In genomic region chr10:100018493-100018892, GRCm38 (mm10) we compare ENCODE assay signal across 11 mouse cellular contexts. TPM values are rescaled to one million over a fixed set of nuclear protein-coding genes. Genes with fewer than 3 reads are reported as not detected.
DNase-seq lines count a peak whose midpoint lies in the region; ATAC-seq and TF ChIP-seq lines count a peak whose summit lies in the region.
"Had no signal": no experiment of that assay in that cellular context is flagged by ENCODE, and none has a peak within 500 bp of the region (broad histone marks: within the 10 kb centered on the region; RNA-seq: fewer than 3 reads in every experiment).

No protein-coding gene starts in this region.

- no peaks in the 10 kb centered on the region for H3K9me3 ChIP-seq in hindbrain, embryonic 14.5 days (ENCODE audit: control insufficient read depth, low read length)
- no peaks in the 10 kb centered on the region for H3K9me3 ChIP-seq in hindbrain, embryonic 11.5 days (ENCODE audit: control insufficient read depth, low read length)
- H3K9me3 ChIP-seq in neural tube, embryonic 12.5 days, result no peaks in the 10 kb centered on the region
- H3K9me3 ChIP-seq in intestine, embryonic 15.5 days, result no peaks in the 10 kb centered on the region
- no peaks in the 10 kb centered on the region for H3K9me3 ChIP-seq in stomach, postnatal 0 days (ENCODE audit: control insufficient read depth, low read length)
- H3K9me3 ChIP-seq: megakaryocyte, embryonic 14.5 days had no signal

- ATAC-seq in hindbrain, embryonic 14.5 days (ENCODE audit: low FRiP score), result no peak
- no peak for ATAC-seq in hindbrain, embryonic 11.5 days (ENCODE audit: low FRiP score)
- no peak for ATAC-seq in neural tube, embryonic 12.5 days (ENCODE audit: low FRiP score, low read depth)
- ATAC-seq in intestine, embryonic 15.5 days, result no peak
- ATAC-seq in stomach, postnatal 0 days (ENCODE audit: low FRiP score, low TSS enrichment), result no peak

- H3K4me2 ChIP-seq in hindbrain, embryonic 14.5 days (replicated peaks), result peak overlapping the region; percentile 100
- H3K4me2 ChIP-seq in hindbrain, embryonic 11.5 days (replicated peaks; ENCODE audit: low read depth, low read length), result no peak overlapping the region
- peak overlapping the region; percentile 7; the same call in 1 of the 2 replicates for H3K4me2 ChIP-seq in neural tube, embryonic 12.5 days (replicated peaks)
- H3K4me2 ChIP-seq in intestine, embryonic 15.5 days (replicated peaks), result 0 out of 2 replicates have a peak overlapping the region, but pooled peaks have one; percentile 4
- peak overlapping the region; percentile 85 for H3K4me2 ChIP-seq in stomach, postnatal 0 days (replicated peaks; ENCODE audit: low read depth)

- H3K4me3 ChIP-seq in hindbrain, embryonic 14.5 days (replicated peaks; ENCODE audit: low read length), result peak overlapping the region; percentile 80; the same call in 1 of the 2 replicates
- H3K4me3 ChIP-seq in hindbrain, embryonic 11.5 days (ENCODE audit: low read depth, low read length), result no peak overlapping the region
- H3K4me3 ChIP-seq in neural tube, embryonic 12.5 days, result no peak overlapping the region
- no peak overlapping the region for H3K4me3 ChIP-seq in intestine, embryonic 15.5 days (replicated peaks)
- H3K4me3 ChIP-seq in stomach, postnatal 0 days (ENCODE audit: low read depth, low read length), result peak overlapping the region; percentile 87
- H3K4me3 ChIP-seq: megakaryocyte, embryonic 14.5 days had no signal

- no peaks in the 10 kb centered on the region for H3K36me3 ChIP-seq in hindbrain, embryonic 14.5 days (replicated peaks; ENCODE audit: control insufficient read depth, insufficient read depth)
- no peaks in the 10 kb centered on the region for H3K36me3 ChIP-seq in hindbrain, embryonic 11.5 days (ENCODE audit: control insufficient read depth, insufficient read depth, low read length)
- H3K36me3 ChIP-seq in neural tube, embryonic 12.5 days, result no peaks in the 10 kb centered on the region
- H3K36me3 ChIP-seq in intestine, embryonic 15.5 days, result no peaks in the 10 kb centered on the region
- H3K36me3 ChIP-seq in stomach, postnatal 0 days (ENCODE audit: control insufficient read depth, insufficient read depth, low read length), result no peaks in the 10 kb centered on the region

- WGBS in hindbrain, embryonic 14.5 days, result 37% methylated on average over 5 of the region's 5 CpGs
- 27% methylated on average over 5 of the region's 5 CpGs for WGBS in hindbrain, embryonic 11.5 days
- WGBS in neural tube, embryonic 12.5 days, result 33% methylated on average over 5 of the region's 5 CpGs
- WGBS in intestine, embryonic 15.5 days, result 45% methylated on average over 5 of the region's 5 CpGs
- 42% methylated on average over 5 of the region's 5 CpGs for WGBS in stomach, postnatal 0 days

- H3K27me3 ChIP-seq in hindbrain, embryonic 14.5 days (ENCODE audit: control insufficient read depth, insufficient read depth, low read length), result peaks cover 44% of the 10 kb centered on the region
- H3K27me3 ChIP-seq in hindbrain, embryonic 11.5 days (ENCODE audit: control insufficient read depth, insufficient read depth, low read length), result peaks cover 7% of the 10 kb centered on the region; the same call in 1 of the 2 replicates
- peaks cover 16% of the 10 kb centered on the region for H3K27me3 ChIP-seq in neural tube, embryonic 12.5 days (replicated peaks)
- H3K27me3 ChIP-seq in intestine, embryonic 15.5 days (replicated peaks), result no peaks in the 10 kb centered on the region
- no peaks in the 10 kb centered on the region for H3K27me3 ChIP-seq in stomach, postnatal 0 days (ENCODE audit: control insufficient read depth, insufficient read depth, low read length)

- no peak overlapping the region for H3K27ac ChIP-seq in hindbrain, embryonic 14.5 days
- H3K27ac ChIP-seq in hindbrain, embryonic 11.5 days (ENCODE audit: low read depth, low read length), result no peak overlapping the region
- no peak overlapping the region for H3K27ac ChIP-seq in neural tube, embryonic 12.5 days
- H3K27ac ChIP-seq in intestine, embryonic 15.5 days, result no peak overlapping the region
- H3K27ac ChIP-seq in stomach, postnatal 0 days (replicated peaks), result no peak overlapping the region

- 0 out of 2 replicates have a peak, but pooled peaks have one; percentile 13 for TF ChIP-seq CTCF in stomach, postnatal 0 days (IDR thresholded peaks at IDR 0.05; ENCODE audit: low read depth)

- H3K4me1 ChIP-seq in hindbrain, embryonic 14.5 days (replicated peaks; ENCODE audit: control insufficient read depth, insufficient read depth, low read length), result peaks cover 14% of the 10 kb centered on the region
- no peaks in the 10 kb centered on the region for H3K4me1 ChIP-seq in hindbrain, embryonic 11.5 days (replicated peaks; ENCODE audit: control insufficient read depth, insufficient read depth, low read length)
- peaks cover 15% of the 10 kb centered on the region; the same call in 1 of the 2 replicates for H3K4me1 ChIP-seq in neural tube, embryonic 12.5 days
- H3K4me1 ChIP-seq in intestine, embryonic 15.5 days (replicated peaks), result peaks cover 17% of the 10 kb centered on the region
- peaks cover 2% of the 10 kb centered on the region; the same call in 1 of the 2 replicates for H3K4me1 ChIP-seq in stomach, postnatal 0 days (replicated peaks; ENCODE audit: control insufficient read depth, insufficient read depth)

- no peak for DNase-seq in hindbrain, embryonic 14.5 days (ENCODE audit: low spot score)
- DNase-seq in hindbrain, embryonic 11.5 days (ENCODE audit: low spot score), result no peak
- no peak for DNase-seq in neural tube, embryonic 10.5 days (ENCODE audit: extremely low spot score, low spot score)
- DNase-seq in stomach, postnatal 0 days (ENCODE audit: low spot score), result no peak
- no peak for DNase-seq in adrenal gland, postnatal 4 days (ENCODE audit: low spot score in 2 of 2)
- DNase-seq in thymus, postnatal 36 days, result no peak
- DNase-seq: adrenal gland, adult 8-10 months; gastrocnemius, postnatal 14 days had no signal

- no peak for TF ChIP-seq EP300 in stomach, postnatal 0 days (optimal IDR thresholded peaks at IDR 0.05)

- H3K9ac ChIP-seq in hindbrain, embryonic 14.5 days, result no peak overlapping the region
- no peak overlapping the region for H3K9ac ChIP-seq in hindbrain, embryonic 11.5 days (ENCODE audit: low read depth, low read length)
- H3K9ac ChIP-seq in neural tube, embryonic 12.5 days, result no peak overlapping the region
- no peak overlapping the region for H3K9ac ChIP-seq in intestine, embryonic 15.5 days
- no peak overlapping the region for H3K9ac ChIP-seq in stomach, postnatal 0 days (ENCODE audit: low read length)

RNA-seq across cellular contexts. Expression of gene Kitl, which starts 3.1 kb away (rescaled TPM):
- polyA plus RNA-seq in hindbrain, embryonic 14.5 days (2014; fragmentation: Nextera tagmentation; extraction: Ambion mirVana), result 34.4 and 41.6 TPM in 2 replicates
- polyA plus RNA-seq in hindbrain, embryonic 11.5 days (2014; fragmentation: Nextera tagmentation; extraction: Ambion mirVana), result 18.0 and 20.9 TPM in 2 replicates
- 13.1 and 16.7 TPM in 2 replicates for polyA plus RNA-seq in neural tube, embryonic 12.5 days (2016; fragmentation: Nextera tagmentation; extraction: Ambion mirVana)
- 28.5 and 32.7 TPM in 2 replicates for polyA plus RNA-seq in intestine, embryonic 15.5 days (2015; fragmentation: Nextera tagmentation; extraction: Ambion mirVana)
- 13.9 and 20.6 TPM in 2 replicates for polyA plus RNA-seq in stomach, postnatal 0 days (2015; fragmentation: Nextera tagmentation; extraction: Ambion mirVana)
- 10 to 100 TPM; 51.4 to 52.7 TPM for total RNA-seq in adrenal gland, postnatal 4 days (2021)

Comparison
In these comparisons a context has a peak if more than half of its experiments do, and no peak if none do; other contexts are left out.
1. H3K4me3 ChIP-seq: peak in hindbrain, embryonic 14.5 days (single experiment) and stomach, postnatal 0 days (single experiment); none in hindbrain, embryonic 11.5 days (single experiment), neural tube, embryonic 12.5 days (single experiment) and intestine, embryonic 15.5 days (single experiment).